Mouse (Mus musculus): ENCODE results near the gene Pafah1b2. TPM values are rescaled to one million over a fixed set of nuclear protein-coding genes. Genes with fewer than 3 reads are reported as not detected.

The Pafah1b2 gene
- total RNA-seq, 2 experiments from 2014 or later: 212 to 221 TPM

GRCm38 (mm10) chr9:46027994-46028393 is 15.5 kb upstream of the Pafah1b2 start:
- no peak for DNase-seq (ENCODE audit: extremely low spot score in 1 of 2, low spot score in 1 of 2)

DNA sequence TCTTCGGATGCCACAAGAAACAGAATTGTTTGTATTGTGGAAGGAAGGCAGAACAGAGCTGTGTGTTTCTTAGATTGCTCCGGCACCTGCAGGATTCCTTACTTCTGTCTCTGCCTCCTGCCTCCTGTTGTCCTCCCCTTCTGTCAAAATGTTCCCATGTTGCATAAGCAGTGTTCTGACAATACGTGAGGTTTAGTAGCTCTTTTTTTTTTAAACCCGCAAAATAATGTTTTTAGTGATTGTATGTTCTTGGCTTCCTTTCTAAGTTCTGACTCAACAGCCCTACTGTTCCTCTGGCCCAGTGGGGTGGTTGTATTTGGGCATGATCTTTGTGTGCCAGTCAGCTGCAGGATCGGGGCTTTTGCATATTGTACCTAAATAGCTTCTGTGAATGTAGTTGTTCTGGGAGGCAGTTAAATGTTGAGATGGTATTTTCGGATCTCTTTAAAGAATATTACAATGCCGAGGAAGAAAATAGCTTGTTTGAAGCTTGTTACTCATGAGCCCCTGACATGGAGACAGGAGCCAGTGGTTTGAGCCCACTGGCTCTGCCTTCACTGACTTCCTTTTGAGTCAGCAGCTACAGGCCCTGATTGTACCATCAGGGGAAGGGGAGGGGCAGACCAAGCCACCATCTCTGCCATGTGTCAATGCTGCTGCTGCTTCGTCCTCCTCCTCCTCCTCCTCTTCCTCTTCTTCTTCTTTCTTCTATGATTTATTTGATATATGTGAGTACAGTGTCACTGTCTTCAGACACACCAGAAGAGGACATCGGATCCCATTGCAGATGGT is 13.8 kb upstream of the Pafah1b2 start:
- DNase-seq (ENCODE audit: extremely low spot score in 1 of 2, low spot score in 1 of 2): no peak

GRCm38 (mm10) chr9:46023591-46023990 is 11.1 kb upstream of the Pafah1b2 start:
- no peak for DNase-seq (ENCODE audit: extremely low spot score in 1 of 2, low spot score in 1 of 2)

DNA sequence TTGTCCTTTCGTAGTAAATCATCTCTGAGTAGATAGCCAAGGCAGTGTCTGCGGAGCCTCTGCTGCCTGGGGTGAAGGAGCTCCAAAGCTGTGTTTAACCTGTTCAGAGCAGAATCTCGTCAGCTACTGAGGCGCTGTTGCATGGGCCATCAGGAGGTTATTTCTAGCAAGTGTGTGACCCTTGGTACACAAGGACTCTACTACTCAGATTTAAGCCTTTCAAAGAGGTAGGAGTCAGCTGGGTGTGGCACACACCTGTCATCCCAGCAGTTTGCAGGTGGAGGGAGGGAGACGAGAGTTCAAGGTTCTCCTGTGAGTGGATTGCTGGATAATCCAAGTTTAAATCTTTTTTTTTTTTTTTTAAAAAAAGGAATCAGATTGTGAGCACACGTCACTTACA is 7.5 kb upstream of the Pafah1b2 start:
- DNase-seq (ENCODE audit: extremely low spot score in 1 of 2, low spot score in 1 of 2): no peak

GRCm38 (mm10) chr9:46018316-46018715 is 5.8 kb upstream of the Pafah1b2 start:
- DNase-seq (ENCODE audit: extremely low spot score in 1 of 2, low spot score in 1 of 2): no peak

DNA sequence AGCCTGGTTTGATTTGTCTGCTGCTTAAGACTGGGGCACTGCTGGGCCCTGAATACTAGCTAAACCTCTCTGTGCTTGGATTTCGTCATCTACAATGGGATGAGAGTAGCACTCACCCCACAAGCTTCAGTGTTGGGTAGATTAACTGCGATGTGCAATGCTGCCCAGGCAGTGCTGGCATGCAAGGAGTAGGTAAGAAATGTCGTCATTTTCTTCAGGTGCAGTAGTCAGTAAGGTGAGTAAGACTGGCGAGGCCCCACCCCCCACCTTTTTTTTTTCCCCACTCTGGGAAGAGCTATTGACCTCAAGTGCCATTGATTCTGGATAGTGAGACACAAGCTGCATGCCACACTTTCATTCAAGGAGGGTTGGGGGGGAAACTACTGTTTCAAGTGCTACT is 3.9 kb upstream of the Pafah1b2 start:
- DNase-seq (ENCODE audit: extremely low spot score in 1 of 2, low spot score in 1 of 2): no peak

DNA sequence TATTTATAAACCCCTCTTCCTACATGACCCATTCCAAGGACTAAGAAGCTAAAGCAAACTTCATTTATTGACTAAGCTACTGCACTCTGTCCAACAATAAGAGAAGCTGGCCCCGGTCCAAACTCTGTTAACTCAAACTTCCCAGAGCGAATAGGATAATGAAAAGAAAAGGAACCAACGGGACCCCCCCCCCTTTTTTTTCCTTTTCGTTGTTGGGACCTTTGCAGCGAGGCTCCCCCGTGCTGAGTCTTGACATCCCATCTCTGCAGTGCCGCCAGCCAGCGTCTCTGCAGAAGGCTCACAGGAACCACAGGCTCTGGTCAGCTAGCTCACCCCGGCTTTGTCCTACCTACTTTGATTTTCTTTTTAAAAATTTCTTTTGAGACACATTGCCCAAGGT is 3.3 kb upstream of the Pafah1b2 start:
- DNase-seq (ENCODE audit: extremely low spot score in 1 of 2, low spot score in 1 of 2): peak in 1 of 2 experiments; percentile 50

DNA sequence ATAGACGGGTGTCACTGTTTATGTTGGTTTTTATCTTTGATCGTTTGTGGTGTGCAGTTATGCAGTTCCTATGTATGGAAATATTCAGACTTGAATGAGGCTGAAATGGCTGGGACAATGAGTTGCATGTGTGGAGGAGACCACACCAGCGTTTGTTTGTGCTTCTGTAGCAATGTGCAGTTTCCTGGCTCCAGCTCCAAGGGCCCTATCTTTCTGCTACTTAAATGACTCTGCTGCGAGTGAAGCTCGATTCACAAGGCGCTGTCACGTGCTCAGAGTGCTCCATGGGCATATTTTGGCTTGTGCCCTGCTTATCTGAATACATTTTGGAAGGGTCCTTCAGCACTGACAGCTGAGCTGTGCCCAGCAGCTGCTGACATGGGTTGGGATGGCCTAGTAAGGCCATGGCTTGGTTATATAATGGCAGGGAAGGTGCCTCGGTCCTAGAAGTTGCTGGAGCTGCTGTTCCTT is 2.6 kb upstream of the Pafah1b2 start:
- no peak for DNase-seq (ENCODE audit: extremely low spot score in 1 of 2, low spot score in 1 of 2)

DNA sequence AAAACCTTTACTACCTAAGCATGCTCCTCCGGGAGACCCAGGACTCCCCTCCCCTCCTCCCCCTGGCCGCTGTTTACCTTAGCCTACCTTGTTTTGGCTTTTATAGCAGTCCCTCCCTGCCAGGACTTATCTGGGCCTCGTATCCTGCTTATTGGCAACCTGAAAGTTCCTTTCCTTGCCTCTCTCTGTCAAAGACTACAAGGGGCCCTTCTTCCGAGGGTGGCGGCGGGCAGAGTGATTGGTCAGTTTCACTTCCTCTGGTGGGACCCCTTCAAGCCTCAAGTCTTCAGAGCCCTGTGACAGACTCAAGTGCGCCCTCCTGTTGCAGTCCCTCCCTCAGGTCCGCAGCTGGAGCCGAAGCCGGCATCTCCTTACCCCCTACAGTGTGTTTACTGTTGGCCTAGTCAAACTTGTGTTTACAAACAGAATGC is 1.8 kb upstream of the Pafah1b2 start:
- peak; percentile 23 to 52 for DNase-seq (ENCODE audit: extremely low spot score in 1 of 2, low spot score in 1 of 2)

DNA sequence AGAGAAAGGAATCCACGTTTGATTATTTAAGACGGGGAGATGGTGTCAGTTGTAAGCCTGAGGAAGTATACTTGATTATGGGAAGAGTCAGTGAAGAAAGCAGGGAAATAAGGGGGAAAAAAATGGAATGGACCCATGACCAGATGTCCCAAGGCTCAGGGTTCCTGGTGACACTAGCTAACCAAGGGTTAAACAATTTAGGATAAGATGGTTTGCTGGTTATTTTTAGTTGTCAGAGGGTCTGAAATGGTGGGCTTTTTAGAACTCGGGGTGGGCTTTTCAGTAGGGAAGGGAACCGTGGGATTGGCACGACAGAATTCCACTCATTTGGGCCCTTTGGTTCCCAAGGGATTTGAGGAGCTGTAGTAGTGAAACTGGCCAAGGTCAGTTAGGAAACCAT is 1.1 kb upstream of the Pafah1b2 start:
- DNase-seq (ENCODE audit: extremely low spot score in 1 of 2, low spot score in 1 of 2): no peak

DNA sequence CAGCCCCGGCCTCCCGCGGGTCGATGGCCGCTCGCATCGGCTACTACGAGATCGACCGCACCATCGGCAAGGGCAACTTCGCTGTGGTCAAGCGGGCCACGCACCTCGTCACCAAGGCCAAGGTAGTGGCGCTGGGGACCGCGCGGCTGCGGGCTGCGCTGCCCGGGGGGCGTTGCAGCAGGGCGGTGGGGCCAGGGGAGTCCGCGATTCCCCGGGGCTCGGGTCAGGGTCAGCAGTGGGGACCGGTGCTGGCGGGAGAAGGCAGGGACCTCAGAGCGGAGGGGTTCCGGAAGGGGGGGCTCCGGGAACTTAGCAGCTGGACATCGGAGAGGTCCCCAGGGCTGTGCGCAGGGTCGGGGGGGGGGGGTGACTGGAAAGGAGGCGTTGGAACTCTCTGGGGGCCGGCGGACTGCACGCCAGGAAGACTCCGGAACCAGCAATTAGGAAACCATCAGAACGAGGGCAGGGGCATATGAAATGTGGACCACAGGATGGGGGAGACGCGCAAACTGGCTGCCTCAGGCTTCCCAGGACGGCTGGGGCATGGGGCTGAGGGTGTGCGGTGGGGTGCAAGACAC is 608 bp upstream of the Pafah1b2 start:
- no peak for DNase-seq (ENCODE audit: extremely low spot score in 1 of 2, low spot score in 1 of 2)

GRCm38 (mm10) chr9:46011094-46011970 is 1.2 kb downstream of the Pafah1b2 start:
- no peak for DNase-seq (ENCODE audit: extremely low spot score in 1 of 2, low spot score in 1 of 2)

- no peak for DNase-seq (ENCODE audit: extremely low spot score in 1 of 2, low spot score in 1 of 2)
These were observed 2.9 kb downstream of the Pafah1b2 start for GRCm38 (mm10) chr9:46009669-46009983.

DNA sequence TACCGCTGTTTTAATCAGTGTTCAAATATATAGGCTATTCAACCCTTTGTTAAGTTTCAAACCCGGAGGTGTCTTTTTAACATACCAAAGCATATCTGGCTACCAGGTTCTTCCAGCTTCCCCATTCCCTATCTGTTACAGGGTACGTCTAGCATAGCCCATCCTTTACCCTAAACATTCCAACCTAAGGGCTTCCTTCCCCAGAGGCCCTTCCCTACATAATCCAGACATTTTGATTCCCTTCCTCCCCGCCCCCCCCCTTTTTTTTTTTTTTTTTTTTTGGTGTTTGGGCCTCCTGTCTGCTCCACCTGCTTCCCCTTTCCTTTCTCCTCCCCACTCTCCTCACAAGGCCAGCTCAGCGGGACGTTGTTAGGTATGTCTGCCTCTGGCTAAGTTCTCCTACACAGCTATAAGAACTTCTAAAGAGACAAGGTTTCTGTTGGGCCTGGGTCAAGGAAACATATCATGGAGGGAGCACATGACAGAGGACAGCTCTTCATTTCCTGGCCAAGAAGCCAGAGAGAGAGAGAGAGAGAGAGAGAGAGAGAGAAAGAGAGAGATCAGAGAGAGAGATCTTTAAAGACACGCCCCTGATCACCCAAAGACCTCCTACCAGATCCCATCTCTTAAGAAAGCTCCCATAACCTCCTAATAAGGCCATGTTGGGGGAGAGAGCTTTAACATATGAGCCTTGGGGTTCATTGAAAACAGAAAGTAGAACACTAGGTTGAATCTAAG is 3.4 kb downstream of the Pafah1b2 start:
- no peak for DNase-seq (ENCODE audit: extremely low spot score in 1 of 2, low spot score in 1 of 2)

DNA sequence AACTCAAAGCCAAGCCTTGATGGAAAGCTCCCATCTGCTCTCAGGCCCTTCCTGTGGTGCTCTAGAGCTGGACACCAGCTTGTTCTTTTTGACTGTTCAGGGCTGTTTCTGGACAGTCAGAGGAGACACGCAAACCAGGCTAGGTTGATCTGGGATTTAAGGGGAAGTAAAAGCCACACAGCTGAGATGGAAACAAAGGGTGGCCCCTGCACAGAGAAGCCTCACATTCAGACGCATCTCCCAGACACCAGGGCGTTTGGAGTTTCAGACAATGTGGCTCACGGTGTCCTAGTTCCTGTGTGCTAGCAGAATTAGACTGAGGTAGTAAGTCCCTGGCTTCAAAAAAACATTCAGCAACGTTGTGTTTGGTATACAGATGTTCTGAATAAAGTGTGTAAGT is 6.3 kb downstream of the Pafah1b2 start:
- DNase-seq (ENCODE audit: extremely low spot score in 1 of 2, low spot score in 1 of 2): no peak

- DNase-seq (ENCODE audit: extremely low spot score in 1 of 2, low spot score in 1 of 2): no peak
These were observed 8.0 kb downstream of the Pafah1b2 start for GRCm38 (mm10) chr9:46004529-46004928.

DNA sequence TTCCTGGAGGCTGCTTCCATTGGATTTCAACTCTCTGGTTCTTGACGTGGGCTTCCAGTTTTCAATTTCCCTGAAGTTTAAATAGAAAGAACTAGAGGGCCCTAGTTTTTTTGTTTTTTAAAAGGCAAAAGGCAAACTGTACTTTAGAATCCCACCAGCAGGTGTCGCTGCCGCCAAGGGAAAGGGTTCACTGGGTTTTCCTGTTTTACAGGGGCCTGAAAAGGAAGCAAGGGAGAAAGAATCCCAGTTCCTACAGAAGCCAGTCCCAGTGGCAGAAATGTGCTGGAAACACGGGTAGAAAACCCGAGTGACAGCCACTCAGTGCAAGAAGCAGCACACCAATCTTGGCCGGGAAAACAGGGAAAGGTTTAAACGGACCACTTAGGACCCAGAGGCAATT is 8.8 kb downstream of the Pafah1b2 start:
- peak; percentile 92 to 99 for DNase-seq (ENCODE audit: extremely low spot score in 1 of 2, low spot score in 1 of 2)

DNA sequence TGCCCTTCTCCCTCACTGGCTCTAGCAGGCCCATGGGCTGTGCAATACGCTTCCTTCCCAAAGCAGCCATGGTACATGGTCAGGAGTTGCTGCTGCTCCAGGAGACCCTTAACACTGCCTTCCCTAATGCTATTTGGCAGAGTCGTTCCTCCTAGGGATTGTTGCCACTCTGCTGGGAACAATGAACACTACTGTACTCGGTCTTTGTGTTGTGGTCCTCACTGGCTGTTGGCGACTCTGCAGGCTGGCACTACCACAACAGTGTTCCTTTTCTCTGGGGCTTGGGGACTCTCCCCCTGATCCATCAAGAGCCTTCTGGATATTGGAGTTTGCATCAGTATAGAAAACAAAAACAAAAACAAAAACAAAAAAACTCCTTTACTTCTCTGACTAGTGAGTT is 13.5 kb downstream of the Pafah1b2 start:
- DNase-seq (ENCODE audit: extremely low spot score in 1 of 2, low spot score in 1 of 2): no peak

DNA sequence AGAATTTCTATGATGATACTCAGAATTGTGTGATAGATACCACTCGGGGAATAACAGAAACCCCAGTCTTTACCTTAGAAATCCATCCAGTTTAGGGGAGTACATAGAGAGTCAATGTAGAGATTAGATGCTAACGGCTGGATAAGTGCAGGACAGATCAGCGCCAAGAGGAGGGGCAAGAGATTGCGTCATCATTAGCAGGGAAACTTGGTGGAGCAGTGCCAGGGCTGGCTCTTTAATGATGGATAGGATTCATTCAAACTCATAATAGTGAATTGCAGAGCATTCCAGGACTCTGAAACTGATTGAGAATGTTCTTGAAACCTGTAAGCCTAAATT is 27.3 kb downstream of the Pafah1b2 start:
- peak; percentile 18 to 57 for DNase-seq (ENCODE audit: extremely low spot score in 1 of 2, low spot score in 1 of 2)

GRCm38 (mm10) chr9:45984409-45985228 is 27.9 kb downstream of the Pafah1b2 start:
- DNase-seq (ENCODE audit: extremely low spot score in 1 of 2, low spot score in 1 of 2): peak; percentile 84 to 85
